Mouse (Mus musculus) forebrain, embryonic 16.5 days (tissue): ENCODE data around the gene Atp13a1. TPM values are rescaled to one million over a fixed set of nuclear protein-coding genes. Genes with fewer than 3 reads are reported as not detected.

Source experiments
- ATAC-seq: fragments of 200-750 bp; cut with Nextera tagmentation; 2 replicates; pipeline ENCODE4 v1.8.0; 2017; ENCODE audit warnings: mild to moderate bottlenecking, moderate library complexity
- H3K27ac ChIP-seq: fragments of 300-500 bp; sonication (generic); 2 replicates; pipeline ENCODE4 v1.5.1; 2014; ENCODE audit warnings: low read length, control low read depth
- H3K27me3 ChIP-seq: fragments of 300-500 bp; sonication (generic); replicated peaks from 2 replicates; pipeline ENCODE4 v1.6.1; 2014; ENCODE audit warnings: low read length; ENCODE audit not compliant: control insufficient read depth, insufficient read depth
- H3K36me3 ChIP-seq: fragments of 300-500 bp; sonication (generic); 2 replicates; pipeline ENCODE4 v1.6.1; 2014; ENCODE audit not compliant: control insufficient read depth, insufficient read depth
- H3K4me1 ChIP-seq: fragments of 300-500 bp; sonication (generic); replicated peaks from 2 replicates; pipeline ENCODE4 v1.6.1; 2014; ENCODE audit warnings: low read length; ENCODE audit not compliant: control insufficient read depth, insufficient read depth
- H3K4me2 ChIP-seq: fragments of 300-500 bp; sonication (generic); 2 replicates; pipeline ENCODE4 v1.6.1; 2014; ENCODE audit warnings: mild to moderate bottlenecking, low read length, control low read depth
- H3K4me3 ChIP-seq: fragments of 300-500 bp; sonication (generic); replicated peaks from 2 replicates; pipeline ENCODE4 v1.5.1; 2014; ENCODE audit warnings: mild to moderate bottlenecking, low read length, control low read depth
- H3K9ac ChIP-seq: fragments of 300-500 bp; sonication (generic); replicated peaks from 2 replicates; pipeline ENCODE4 v1.6.1; 2014; ENCODE audit warnings: low read depth, low read length, control low read depth
- H3K9me3 ChIP-seq: fragments of 300-500 bp; sonication (generic); 2 replicates; pipeline ENCODE4 v1.6.1; 2016; ENCODE audit warnings: low read length; ENCODE audit not compliant: control insufficient read depth
- WGBS: fragments of 180-500 bp; shearing (Covaris S2); extraction: QIAGEN DNeasy Blood & Tissue Kit; methylation state at CpG from one replicate; pipeline ENCODE4 v1.1.7; 2014; 5-methylcytosine and 5-hydroxymethylcytosine counted together
- polyA plus RNA-seq: library from polyadenylated mRNA; unstranded; fragments of >200 nt; fragmentation: Nextera tagmentation; extraction: Ambion mirVana; gene quantifications from 2 replicates; pipeline ENCODE4 v1.2.1, GENCODE M21; 2015

Gene Atp13a1
- polyA plus RNA-seq, 1 experiment from 2014 or later = 58.0 TPM

GRCm38 (mm10) chr8:69805491-69805890 is 14.5 kb downstream of the Atp13a1 start:
- no peak overlapping the region for H3K27ac ChIP-seq
- H3K4me2 ChIP-seq = no peak overlapping the region
- H3K9me3 ChIP-seq = no peaks in the 10 kb centered on the region
- H3K4me1 ChIP-seq = peaks cover 11% of the 10 kb centered on the region
- H3K9ac ChIP-seq = no peak overlapping the region
- peaks cover 53% of the 10 kb centered on the region for H3K36me3 ChIP-seq
- WGBS = 92% methylated on average over 9 of the region's 9 CpGs
- H3K27me3 ChIP-seq = no peaks in the 10 kb centered on the region
- ATAC-seq = no peak
- H3K4me3 ChIP-seq = no peak overlapping the region

GRCm38 (mm10) chr8:69807236-69807635 is 16.3 kb downstream of the Atp13a1 start:
- H3K4me3 ChIP-seq = no peak overlapping the region
- no peak overlapping the region for H3K27ac ChIP-seq
- peaks cover 45% of the 10 kb centered on the region for H3K36me3 ChIP-seq
- H3K9me3 ChIP-seq = no peaks in the 10 kb centered on the region
- no peak for ATAC-seq
- WGBS = 96% methylated on average over 5 of the region's 5 CpGs
- H3K27me3 ChIP-seq = no peaks in the 10 kb centered on the region
- no peak overlapping the region for H3K9ac ChIP-seq
- H3K4me2 ChIP-seq = no peak overlapping the region
- H3K4me1 ChIP-seq = peaks cover 11% of the 10 kb centered on the region

- Histone ChIP-seq H3K4me2 (peak within 1 kb of the TSS; percentile 78), H3K9ac (peak within 1 kb of the TSS; percentile 66), H3K4me3 (peak within 1 kb of the TSS; percentile 66), H3K4me1 (peaks cover 11% of the 10 kb centered on the region), H3K9me3 (no peaks in the 10 kb centered on the region), H3K27ac (peak within 1 kb of the TSS; percentile 49), H3K27me3 (no peaks in the 10 kb centered on the region), H3K36me3 (peaks cover 38% of the 10 kb centered on the region)
- peak; percentile 67 for ATAC-seq
- 8% methylated on average over 25 of the region's 28 CpGs for WGBS
Measured at GRCm38 (mm10) chr8:69808094-69808863, 17.3 kb downstream of the Atp13a1 start, which contains the start of gene Gmip. Gmip (plus strand) TSS chr8:69808679.

GRCm38 (mm10) chr8:69808864-69809403 is 18.0 kb downstream of the Atp13a1 start:
- 2% methylated on average over 23 of the region's 23 CpGs for WGBS
- Histone ChIP-seq H3K4me2 (peak overlapping the region; percentile 78), H3K36me3 (peaks cover 36% of the 10 kb centered on the region)

GRCm38 (mm10) chr8:69809820-69810219 is 18.9 kb downstream of the Atp13a1 start:
- no peaks in the 10 kb centered on the region for H3K9me3 ChIP-seq
- no peak for ATAC-seq
- H3K9ac ChIP-seq = no peak overlapping the region
- H3K27me3 ChIP-seq = no peaks in the 10 kb centered on the region
- H3K4me1 ChIP-seq = peaks cover 11% of the 10 kb centered on the region
- H3K27ac ChIP-seq = no peak overlapping the region
- no peak overlapping the region; the same call in 1 of the 2 replicates for H3K4me3 ChIP-seq
- 57% methylated on average over 3 of the region's 3 CpGs for WGBS
- peak overlapping the region; percentile 78 for H3K4me2 ChIP-seq
- peaks cover 42% of the 10 kb centered on the region for H3K36me3 ChIP-seq

More at GRCm38 (mm10) chr8:69808864-69809403, 18.0 kb downstream of the Atp13a1 start:
- Histone ChIP-seq H3K4me3 (peak overlapping the region; percentile 66), H3K27me3 (no peaks in the 10 kb centered on the region), H3K9ac (peak overlapping the region; percentile 66), H3K27ac (peak overlapping the region; percentile 49), H3K9me3 (no peaks in the 10 kb centered on the region), H3K4me1 (peaks cover 11% of the 10 kb centered on the region)
- ATAC-seq = peak; percentile 70

DNA sequence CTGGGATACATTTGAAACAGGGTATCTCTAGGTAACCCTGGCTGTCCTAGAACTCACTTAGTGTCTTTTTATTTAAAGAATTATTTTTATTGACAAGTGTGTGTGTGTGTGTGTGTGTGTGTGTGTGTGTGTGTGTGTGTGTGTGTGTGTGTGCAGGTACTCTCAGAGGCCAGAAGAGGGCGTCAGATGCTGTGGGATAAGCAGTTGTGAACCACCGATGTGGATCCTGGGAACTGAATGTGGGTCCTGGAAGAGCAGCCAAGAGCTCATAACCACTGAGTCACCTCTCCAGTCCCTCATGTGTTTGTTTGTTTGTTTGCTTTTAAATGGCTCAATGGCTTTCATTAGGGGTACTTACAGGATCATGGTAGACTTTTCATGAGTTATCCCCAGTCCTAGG is 23.9 kb downstream of the Atp13a1 start:
- H3K36me3 ChIP-seq = peaks cover 20% of the 10 kb centered on the region
- H3K4me3 ChIP-seq = no peak overlapping the region
- 95% methylated on average over 2 of the region's 2 CpGs for WGBS
- H3K4me1 ChIP-seq = peaks cover 2% of the 10 kb centered on the region
- no peaks in the 10 kb centered on the region for H3K9me3 ChIP-seq
- no peak overlapping the region for H3K4me2 ChIP-seq
- no peak overlapping the region for H3K9ac ChIP-seq
- no peak for ATAC-seq
- no peaks in the 10 kb centered on the region for H3K27me3 ChIP-seq
- H3K27ac ChIP-seq = no peak overlapping the region

DNA sequence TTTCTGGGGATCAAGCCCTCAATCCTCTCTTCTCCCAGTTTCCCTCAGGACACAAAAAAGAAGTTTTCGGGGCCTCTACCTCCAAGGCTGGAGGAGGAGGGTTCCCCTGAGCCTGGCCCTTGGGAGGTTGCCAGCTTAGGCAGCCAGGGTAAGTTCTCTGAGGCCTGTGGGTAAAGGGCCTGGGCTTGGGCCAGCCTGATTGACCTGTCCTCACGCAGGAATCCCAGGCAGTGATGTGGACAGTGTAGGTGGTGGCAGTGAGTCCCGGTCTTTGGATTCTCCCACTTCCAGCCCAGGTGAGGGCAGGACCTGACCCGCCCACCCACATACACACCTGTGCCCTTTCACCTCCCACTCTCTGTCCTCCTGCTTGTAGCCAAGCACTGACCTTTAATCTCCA is 24.4 kb downstream of the Atp13a1 start:
- no peak for ATAC-seq
- no peak overlapping the region for H3K9ac ChIP-seq
- no peak overlapping the region for H3K27ac ChIP-seq
- no peak overlapping the region for H3K4me3 ChIP-seq
- no peaks in the 10 kb centered on the region for H3K4me1 ChIP-seq
- no peaks in the 10 kb centered on the region for H3K9me3 ChIP-seq
- peaks cover 20% of the 10 kb centered on the region for H3K36me3 ChIP-seq
- no peak overlapping the region for H3K4me2 ChIP-seq
- WGBS = 99% methylated on average over 4 of the region's 4 CpGs
- H3K27me3 ChIP-seq = no peaks in the 10 kb centered on the region

DNA sequence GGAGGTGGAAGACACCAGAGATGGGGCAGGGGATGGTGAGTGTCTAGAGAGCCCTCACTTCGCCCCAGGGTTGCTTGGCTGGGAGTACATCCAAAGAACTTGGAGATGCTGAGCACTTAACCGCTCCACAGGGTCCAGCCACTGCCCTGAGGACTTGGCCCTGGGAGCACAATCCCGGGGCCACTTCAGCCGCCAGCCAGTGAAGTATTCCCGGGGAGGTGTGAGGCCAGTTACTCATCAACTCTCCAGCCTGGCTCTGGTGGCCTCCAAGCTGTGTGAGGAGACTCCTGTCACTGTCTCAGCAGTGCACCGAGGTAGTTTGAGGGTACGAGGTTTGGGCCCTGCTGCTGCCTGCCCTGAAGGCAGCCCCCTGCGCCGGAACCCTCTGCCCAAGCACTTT is 29.5 kb downstream of the Atp13a1 start:
- Histone ChIP-seq H3K27ac (no peak overlapping the region), H3K4me2 (no peak overlapping the region), H3K4me3 (no peak overlapping the region), H3K27me3 (no peaks in the 10 kb centered on the region), H3K9me3 (no peaks in the 10 kb centered on the region), H3K9ac (no peak overlapping the region), H3K4me1 (peaks cover 33% of the 10 kb centered on the region), H3K36me3 (peaks cover 5% of the 10 kb centered on the region)
- no peak for ATAC-seq
- WGBS = 86% methylated on average over 9 of the region's 9 CpGs

- peak; percentile 39 for ATAC-seq
- Histone ChIP-seq H3K9ac (peak overlapping the region; percentile 66), H3K4me2 (peak overlapping the region; percentile 70), H3K36me3 (peaks cover 2% of the 10 kb centered on the region; the same call in 1 of the 2 replicates), H3K4me3 (peak overlapping the region; percentile 70), H3K4me1 (peaks cover 35% of the 10 kb centered on the region), H3K27me3 (no peaks in the 10 kb centered on the region), H3K9me3 (no peaks in the 10 kb centered on the region), H3K27ac (peak overlapping the region; percentile 63; the same call in 1 of the 2 replicates)
- WGBS = under 1% methylated on average over 14 of the region's 22 CpGs
Measured at GRCm38 (mm10) chr8:69821971-69822385, 31.0 kb downstream of the Atp13a1 start.
